Mouse (Mus musculus) kidney, postnatal 25 days (tissue): ENCODE data around the gene Fuk.
"Not testable (repeated sequence)": the region's sequence is repeated elsewhere in the genome, so short reads cannot be mapped to it uniquely, and the experiment has no call there.

Experiments
- DNase-seq, 2 experiments: peaks; one replicate each; pipeline ENCODE4 v3.0.0; 2021; ENCODE audit warnings: mixed read lengths in 2 of 2

The Fuk gene

GRCm38 (mm10) chr8:110918460-110918859, 16.2 kb upstream of the Fuk start:
- DNase-seq = no peak

GRCm38 (mm10) chr8:110918027-110918426, 15.7 kb upstream of the Fuk start:
- DNase-seq = no peak

DNA sequence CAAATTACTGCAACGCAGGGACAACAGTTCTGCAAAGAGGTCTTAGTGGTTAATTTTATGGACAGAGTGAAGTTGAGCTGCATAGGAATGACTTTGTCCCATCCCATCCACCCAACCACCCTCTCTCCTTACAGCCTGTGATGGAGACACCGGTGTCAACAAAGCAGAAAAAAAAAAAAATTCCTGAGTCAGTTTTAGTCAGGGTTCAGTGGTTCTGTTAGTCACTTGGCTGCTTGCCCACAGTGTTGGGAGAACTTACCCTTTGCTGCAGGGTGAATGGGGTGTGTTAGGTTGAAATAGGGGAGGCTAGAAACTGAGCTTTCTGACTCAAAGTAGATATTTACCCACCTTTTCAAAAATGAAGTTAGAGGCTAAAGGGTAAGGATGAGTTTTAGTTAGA, 15.1 kb upstream of the Fuk start:
- peak; percentile 94 to 97 for DNase-seq

DNA sequence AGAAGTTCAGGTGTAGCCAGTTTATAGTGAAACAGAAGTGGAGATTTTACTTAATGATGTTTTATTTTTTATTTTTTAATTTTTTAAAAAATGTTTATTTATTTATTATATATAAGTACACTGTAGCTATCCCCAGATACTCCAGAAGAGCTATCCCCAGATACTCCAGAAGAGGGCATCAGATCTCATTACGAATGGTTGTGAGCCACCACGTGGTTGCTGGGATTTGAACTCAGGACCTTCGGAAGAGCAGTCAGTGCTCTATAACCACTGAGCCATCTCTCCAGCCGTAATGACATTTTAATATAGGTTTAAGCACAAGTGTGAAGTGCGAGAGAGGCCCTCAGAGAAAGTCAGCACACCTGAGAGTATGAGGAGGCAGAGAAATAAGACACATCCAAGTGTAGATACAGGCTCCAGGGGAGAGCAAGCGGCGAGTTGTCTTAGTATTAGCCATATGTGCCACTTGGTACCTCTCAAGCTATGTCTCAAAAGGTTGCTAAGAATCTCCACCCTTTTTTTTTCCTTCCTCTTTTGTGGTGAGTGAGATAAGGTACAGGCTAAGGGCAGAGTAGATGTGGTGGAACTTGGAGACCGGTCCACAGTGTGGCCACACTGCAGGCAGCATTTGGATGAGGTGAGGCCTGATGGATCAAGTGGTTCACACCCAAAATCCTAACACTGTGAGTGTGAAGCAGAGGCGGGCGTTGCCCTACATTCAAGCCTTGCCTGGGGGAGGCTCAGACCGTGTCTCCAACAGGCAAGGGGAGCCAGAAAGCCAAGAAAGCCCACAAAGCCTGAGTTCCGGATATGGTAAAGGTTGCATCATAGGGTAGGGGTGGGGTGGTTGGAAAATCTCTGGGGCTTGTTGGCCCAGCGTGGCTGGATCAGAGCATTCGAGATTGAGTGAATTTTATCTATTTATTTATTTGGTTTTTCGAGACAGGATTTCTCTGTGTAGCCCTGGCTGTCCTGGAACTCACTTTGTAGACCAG, 9.6 kb upstream of the Fuk start:
- no peak for DNase-seq

- DNase-seq = not testable (repeated sequence)
These were observed 7.6 kb upstream of the Fuk start for GRCm38 (mm10) chr8:110909850-110910249.

DNA sequence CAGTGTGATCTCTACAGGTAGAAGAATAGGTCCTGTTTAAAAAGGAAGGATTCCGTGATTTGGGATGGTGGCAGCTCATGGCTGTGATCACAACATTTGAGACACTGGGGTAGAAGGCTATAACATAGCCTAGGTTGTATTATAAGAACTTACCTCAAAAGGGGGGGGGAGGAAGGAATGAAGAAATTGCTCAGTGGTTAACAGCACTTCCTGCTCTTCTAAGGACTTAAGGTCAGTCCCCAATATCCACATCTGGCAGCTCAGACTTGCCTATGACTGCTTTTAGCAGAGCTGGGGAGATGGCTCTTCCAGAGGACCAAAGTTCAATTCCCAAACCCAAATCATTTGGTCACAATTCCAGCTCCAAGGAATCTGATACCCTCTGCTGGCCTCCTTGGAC, 4.4 kb upstream of the Fuk start:
- DNase-seq = no peak

- no peak for DNase-seq
These were observed 3.1 kb upstream of the Fuk start for GRCm38 (mm10) chr8:110905404-110905803.

DNA sequence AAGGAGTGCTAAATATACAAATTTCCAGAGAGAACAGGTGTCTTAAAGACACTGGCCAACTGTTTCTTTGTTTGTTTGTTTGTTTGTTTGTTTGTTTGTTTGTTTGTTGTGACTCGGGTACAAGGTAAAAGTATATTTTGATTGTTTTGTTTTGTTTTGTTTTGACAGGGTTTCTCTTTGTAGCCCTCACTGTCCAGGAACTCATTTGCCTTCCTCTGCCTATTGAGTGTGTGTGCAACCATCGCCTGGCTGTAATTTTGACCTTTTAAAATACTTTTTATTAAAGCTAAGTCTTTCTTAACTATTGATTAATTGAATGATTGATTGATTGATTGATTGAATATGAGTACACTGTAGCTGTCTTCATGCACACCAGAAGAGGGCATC, 284 bp upstream of the Fuk start:
- no peak for DNase-seq

DNA sequence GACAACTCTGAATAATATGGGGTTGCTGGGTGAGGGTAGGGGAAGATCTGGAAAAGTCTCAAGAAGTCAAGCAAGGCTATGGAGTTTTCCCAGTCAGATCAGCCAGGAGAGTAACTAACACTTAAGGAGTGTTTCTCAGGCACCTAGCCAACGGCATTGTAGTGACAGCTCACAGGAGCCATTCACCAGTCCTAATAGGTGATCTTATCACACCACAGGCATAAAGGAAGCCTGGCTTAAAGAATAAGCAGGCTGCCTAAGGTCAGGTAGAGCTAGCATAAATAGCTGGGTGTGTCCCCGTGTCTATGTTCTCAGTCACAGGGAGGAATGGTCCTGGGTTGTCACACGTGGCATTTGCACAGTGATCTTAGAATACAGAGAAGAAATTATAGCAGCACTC, 1.2 kb downstream of the Fuk start:
- no peak for DNase-seq

DNA sequence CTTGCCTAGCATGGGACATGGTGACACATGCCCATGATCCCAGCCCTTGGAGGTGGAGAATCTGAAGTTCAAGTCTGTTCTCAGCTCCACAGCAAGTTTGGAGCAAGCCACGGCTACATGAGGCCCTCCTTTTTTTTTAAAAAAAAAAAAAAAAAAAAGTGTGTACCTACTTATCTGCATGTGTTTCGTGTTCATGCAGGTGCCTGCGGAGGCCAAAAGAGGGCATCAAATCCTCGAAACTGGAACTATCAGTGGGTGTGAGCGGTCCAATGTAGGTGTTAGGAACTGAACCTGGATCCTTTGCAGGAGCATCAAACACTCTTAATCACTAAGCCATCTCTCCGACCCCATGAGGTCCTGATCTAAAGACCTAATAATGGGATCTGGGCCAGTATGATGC, 4.8 kb downstream of the Fuk start:
- no peak for DNase-seq

DNA sequence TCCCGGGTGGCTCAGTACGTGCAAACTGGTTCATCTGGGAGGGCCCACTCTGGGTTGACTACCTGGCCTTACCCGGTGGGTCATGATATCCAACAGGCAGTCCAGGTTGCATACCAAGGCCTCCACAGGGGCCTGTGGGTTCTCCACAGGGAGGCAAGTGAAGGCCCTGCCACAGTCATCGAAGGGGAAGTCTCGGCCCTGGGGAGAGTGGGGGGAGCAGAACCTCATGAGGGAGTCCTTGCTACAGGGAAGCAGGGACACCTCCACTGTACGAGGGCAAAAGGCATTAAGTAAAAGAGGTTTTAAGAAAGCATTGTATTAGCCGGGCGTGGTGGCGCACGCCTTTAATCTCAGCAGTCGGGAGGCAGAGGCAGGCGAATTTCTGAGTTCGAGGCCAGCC, 6.5 kb downstream of the Fuk start:
- DNase-seq = no peak

DNA sequence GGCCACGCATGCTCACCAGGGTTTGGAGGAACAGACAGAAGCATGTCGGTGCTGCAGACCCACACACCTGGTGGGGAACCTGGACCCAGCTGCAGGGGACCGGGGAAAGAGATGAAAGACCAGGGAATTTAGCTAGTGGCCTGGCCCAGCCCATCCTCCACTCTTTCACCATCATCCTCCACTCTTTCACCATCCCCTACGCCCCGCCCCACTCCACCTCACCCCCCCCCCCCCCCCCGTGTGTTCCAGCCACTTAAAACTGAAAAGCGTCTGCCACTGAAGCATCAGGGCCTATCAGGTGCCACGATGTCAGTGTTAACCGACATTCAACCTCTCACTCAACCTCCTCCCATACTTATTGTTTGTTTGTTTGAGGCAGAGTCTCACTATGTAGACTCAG, 7.0 kb downstream of the Fuk start:
- DNase-seq = no peak

GRCm38 (mm10) chr8:110894851-110895250, 7.4 kb downstream of the Fuk start:
- DNase-seq = no peak

DNA sequence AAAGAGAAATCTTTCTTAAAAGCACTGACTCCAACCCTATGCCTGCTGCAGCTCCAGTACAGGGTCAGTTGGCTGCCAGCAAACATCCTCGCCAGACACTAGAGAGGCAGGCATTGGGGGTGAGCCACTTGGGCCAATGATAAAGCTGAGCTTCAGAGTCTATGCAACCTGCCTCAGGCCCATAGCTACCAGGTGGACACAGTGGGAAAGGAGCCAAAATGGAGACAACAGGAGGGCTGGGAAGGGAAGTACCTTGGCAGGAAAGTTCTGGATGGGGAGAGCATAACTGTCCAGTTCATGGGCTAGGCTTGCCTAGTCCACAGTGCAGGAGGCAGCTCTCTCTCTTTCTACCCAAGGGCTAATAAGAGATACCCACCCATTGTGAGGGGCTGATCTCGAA, 9.4 kb downstream of the Fuk start:
- no peak for DNase-seq

DNA sequence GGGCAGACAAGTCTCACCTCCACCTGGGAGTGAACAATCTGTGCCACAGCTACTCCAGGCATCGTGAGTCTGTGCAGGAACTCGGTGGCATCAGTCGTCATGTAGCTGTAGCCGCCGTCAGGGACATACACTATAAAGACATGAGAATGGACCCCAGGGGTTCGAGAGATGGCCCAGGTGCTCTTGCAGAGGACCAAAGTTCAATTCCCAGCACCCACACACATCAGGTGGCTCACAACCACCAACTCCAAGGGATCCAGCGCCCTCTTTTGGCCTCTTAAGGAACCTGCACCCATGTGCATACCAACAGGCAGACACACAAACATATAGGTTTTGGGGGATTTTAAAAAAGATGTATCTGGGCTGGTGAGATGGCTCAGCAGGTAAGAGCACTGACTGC, 10.2 kb downstream of the Fuk start:
- DNase-seq = no peak

DNA sequence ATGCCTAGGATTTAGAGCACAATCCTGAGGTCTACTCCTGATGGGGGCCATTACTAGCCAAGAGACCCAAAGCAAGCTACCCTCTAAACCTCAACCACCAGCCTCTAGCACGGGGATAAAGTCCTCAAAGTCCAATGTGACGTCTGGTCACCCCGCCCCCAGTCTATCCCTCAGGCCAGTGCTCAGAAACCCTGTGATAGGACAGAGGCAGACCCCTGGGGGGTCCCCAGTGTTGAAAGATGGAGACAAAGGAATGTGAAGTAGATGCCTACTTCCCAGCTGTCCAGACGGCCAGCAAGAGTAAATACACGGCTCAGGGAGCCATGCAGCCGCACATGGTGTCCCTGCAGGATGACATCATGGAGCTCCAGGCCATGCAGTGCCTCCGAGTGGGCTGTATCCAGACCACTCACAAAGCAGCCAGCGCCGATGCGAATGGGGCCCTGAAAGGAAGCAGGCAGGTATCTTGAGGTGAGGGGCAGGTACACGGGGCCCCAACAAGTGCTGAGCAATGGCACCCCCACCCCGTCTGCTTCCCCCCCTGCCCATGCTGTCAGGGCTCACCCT, 12.3 kb downstream of the Fuk start:
- DNase-seq = no peak

GRCm38 (mm10) chr8:110888860-110889259, 13.4 kb downstream of the Fuk start:
- no peak for DNase-seq

GRCm38 (mm10) chr8:110888441-110888840, 13.8 kb downstream of the Fuk start:
- DNase-seq = no peak

GRCm38 (mm10) chr8:110887551-110887950, 14.7 kb downstream of the Fuk start:
- DNase-seq = no peak

- no peak for DNase-seq
These were observed 15.7 kb downstream of the Fuk start for GRCm38 (mm10) chr8:110886634-110887033.

DNA sequence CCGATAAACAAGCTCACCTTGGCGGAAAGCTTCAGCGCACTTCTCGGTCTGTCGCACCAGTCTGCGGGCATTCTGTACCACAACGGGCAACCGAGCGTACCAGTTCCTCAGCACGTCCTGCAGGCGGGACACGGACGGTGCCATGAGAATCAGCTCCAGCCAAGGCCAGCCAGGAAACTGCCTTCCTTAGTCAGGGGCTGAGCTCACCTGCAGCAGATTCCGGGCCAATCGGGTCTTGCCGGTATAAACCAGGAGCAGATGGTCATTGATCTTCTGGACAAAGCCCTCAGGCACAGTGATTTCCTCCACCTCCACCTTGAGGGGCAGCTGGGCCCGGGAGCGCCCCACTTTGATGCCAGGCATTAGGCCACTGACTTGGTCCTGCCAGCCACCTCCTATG, 18.5 kb downstream of the Fuk start:
- DNase-seq = peak in 1 of 2 experiments; percentile 9

GRCm38 (mm10) chr8:110881741-110882310, 20.5 kb downstream of the Fuk start:
- no peak for DNase-seq

DNA sequence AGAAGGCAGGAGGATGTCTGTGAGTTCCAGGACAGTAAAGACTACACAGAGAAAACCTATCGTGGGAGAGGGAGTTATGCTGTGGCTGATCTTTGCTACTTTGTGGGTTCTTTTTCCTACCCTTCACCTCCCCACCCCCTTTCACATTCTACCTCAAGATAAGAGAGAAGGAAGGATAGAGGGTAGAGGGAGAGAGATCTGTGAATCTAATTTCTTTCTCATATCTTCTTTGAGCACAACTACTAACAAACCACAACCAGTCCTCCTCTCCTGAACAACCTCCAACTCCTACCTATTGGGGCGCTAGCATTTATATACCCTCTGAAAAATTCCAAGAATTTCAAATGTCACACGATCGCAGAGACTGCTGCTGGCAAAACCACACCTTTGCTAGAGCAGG, 24.4 kb downstream of the Fuk start:
- DNase-seq = no peak

DNA sequence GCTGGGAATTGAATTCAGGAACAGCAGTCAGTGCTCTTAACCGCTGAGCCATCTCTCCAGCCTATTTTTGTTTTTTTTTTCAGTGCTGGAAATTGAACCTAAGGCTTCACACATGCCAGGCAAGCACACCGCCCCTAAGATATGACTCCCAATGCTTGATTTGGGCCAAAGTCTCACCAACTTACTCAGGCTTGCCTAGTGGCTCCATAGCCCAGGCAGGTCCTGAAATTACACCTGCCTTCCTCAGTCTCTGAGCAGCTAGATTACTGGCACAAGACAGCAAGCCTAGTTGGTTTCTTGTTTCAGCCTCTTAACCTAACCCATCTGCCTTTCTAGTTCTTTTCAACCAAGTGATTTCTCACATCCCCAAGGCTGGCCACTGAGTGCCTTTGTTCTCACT, 31.8 kb downstream of the Fuk start:
- DNase-seq = no peak
